Mouse (Mus musculus): ENCODE measurements around the gene Dapp1.
"Not testable (repeated sequence)": the region's sequence is repeated elsewhere in the genome, so short reads cannot be mapped to it uniquely, and the experiment has no call there.

The Dapp1 gene

DNA sequence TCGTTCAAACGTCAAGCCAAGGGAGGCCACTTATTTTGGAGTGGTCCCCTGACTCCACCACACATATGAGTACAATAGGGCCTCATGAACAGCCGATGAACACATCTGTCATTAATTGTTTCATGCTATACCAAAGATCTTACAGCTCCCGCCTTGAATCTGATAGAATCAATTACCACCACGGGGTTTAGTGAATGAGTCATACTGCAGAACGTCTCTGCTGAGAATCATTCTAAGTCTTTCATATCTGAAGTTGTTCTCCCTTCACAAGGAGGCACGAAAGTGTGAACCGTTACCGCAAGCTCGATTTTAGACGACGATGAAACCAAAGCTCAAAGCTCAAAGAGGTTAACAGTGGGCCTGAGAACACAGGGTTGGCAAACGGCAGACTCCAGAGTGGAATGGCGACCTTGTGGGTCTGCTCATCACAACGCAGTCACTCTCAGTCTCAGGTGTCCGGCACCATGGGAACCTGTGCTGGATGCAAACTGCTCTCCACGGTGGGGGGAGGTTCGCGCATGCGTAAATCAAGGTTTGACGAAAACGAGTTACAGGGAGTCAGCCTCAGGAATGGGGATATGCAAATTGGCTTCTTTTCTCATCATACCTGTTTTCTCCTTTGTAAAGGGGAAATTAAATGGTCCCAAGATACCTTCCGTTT, 27.0 kb downstream of the Dapp1 start:
- in situ Hi-C loops (cut with MseI, MboI), result no loop called here

- in situ Hi-C loops (cut with MseI, MboI), result no loop called here
Observed at GRCm38 (mm10) chr3:137952914-137953880, 28.1 kb downstream of the Dapp1 start.

DNA sequence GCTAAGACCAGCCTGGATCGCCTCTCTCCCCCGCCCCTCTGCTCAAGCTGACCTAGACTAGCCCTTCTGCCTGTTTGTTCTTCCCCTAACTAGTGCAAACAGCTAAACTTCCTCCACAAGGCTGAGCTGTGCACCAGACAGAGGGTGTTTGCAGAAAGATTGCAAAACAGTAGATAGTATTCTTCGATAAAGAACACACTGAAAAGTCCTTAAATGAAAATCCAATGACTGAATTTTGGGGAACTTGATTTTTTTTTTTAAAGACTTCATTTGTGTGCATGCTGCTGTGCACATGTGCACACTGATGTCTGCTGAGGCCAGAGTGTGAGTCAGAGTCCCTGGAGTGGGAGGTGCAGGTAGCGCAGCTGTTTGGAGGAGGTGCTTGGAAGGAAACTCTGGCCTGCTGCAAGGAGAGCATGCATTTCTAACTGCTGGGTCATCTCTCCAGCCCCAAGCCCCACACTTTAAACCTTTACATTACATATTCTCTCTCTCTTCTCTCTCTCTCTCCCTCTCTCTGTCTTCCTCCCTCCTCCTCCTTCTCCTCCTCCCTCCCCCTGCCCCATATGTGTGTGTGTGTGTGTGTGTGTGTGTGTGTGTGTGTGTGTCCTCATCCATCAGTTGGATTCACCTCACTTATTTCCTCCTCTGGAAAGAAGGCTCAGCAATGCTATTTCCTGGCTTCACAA, 29.0 kb downstream of the Dapp1 start:
- in situ Hi-C loops (cut with MseI, MboI), result no loop called here

DNA sequence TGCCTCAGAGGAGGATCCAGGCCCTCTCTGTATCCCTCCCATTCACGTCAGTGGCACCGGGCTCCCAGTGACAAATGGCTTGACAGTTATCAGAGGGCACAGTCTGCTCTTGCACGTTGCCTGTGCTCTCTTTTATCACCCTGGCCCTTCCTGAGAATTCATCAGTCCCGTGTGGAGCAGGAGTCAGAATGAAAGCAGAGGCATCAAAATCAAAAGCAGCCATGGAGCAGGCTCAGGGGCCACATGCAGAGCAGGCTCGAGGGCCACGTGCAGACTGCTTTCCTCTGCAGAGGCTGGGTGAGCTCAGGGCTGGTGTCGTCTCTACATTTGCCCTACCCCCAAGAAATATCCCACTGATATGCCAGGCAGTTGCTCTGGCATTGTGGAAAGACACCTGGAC, 29.5 kb downstream of the Dapp1 start:
- in situ Hi-C loops (cut with MseI, MboI), result no loop called here

- in situ Hi-C loops (cut with MseI, MboI), result not testable (repeated sequence)
Observed at GRCm38 (mm10) chr3:137951302-137951701, 30.0 kb downstream of the Dapp1 start.

DNA sequence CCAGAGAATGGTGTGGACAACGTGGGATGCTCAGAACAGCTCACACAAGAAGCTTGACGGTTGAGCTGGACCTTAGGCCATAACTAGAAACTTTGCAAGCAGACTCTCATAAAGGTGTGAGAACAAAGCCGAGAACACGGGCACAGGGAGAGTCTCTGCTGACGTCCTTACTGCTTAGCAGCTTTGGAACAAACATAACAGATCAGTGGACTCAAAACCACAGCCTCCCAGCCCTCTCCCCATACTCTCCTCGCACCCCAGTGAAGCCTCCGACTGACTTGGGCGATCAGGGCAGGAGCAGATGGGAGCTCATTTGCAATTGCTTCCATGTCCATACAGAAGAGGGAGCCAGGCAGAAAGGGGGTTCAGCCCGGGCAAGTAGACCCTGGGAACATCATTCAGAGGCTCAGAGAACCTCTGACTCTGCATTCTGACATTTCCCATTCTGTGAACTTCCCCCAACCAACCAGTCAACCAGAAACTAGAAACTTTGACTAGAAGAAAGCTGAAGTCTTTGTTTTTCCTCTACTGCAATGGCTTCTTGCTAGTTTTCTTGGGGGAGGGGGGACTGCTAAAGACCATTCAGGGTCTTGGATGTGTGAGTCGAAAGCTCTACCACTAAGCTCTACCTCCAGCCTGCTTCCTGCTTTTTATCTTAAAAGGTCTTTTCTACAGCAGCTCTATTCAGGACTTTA, 31.0 kb downstream of the Dapp1 start:
- in situ Hi-C loops (cut with MseI, MboI), result no loop called here

- in situ Hi-C loops (cut with MseI, MboI), result no loop called here
Observed at GRCm38 (mm10) chr3:137947525-137947924, 33.8 kb downstream of the Dapp1 start.

DNA sequence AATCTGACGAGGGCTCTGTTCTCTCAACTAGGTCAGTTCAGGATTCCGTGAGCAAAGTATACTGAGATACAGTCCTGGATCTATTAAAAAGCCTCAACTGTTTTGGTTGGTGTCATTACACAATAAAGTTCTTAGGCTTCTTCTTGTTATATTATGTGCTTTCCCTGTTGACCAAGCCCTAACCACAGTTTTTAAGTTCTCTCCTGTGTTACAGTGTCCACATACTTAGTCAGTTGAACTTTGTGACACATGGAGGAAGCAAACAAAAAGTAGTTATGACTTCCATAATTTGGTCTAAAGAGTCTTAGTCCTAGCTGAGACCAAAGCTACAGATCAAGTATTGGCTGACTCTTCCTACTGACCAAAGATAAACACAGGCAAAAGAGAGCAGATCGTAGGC, 34.5 kb downstream of the Dapp1 start:
- in situ Hi-C loops (cut with MseI, MboI), result no loop called here

GRCm38 (mm10) chr3:137943737-137944154, 37.6 kb downstream of the Dapp1 start:
- in situ Hi-C loops (cut with MseI, MboI), result no loop called here

- in situ Hi-C loops (cut with MseI, MboI), result no loop called here
Observed at GRCm38 (mm10) chr3:137942098-137942622, 39.2 kb downstream of the Dapp1 start.

- in situ Hi-C loops (cut with MseI, MboI), result no loop called here
Observed at GRCm38 (mm10) chr3:137941555-137941954, 39.8 kb downstream of the Dapp1 start.

DNA sequence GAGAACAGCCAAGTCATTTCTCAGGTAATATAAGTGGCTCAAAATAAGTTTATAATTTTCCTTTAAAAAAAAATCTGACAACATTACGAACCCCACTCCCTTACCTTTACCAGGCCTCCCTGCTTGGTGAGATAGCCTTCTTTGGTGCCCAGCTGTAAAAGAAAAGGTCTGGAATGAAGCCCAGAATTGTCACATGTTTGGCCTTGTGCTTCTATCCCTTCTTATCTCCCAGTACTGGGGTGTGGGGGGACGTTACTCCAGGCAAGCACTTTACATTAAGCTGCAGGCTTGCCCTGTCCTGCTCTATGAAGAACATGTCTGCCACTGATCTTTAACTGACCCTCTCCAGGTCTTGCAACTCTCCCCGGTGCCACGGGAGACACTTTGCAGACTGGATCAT, 40.6 kb downstream of the Dapp1 start:
- in situ Hi-C loops (cut with MseI, MboI), result no loop called here

DNA sequence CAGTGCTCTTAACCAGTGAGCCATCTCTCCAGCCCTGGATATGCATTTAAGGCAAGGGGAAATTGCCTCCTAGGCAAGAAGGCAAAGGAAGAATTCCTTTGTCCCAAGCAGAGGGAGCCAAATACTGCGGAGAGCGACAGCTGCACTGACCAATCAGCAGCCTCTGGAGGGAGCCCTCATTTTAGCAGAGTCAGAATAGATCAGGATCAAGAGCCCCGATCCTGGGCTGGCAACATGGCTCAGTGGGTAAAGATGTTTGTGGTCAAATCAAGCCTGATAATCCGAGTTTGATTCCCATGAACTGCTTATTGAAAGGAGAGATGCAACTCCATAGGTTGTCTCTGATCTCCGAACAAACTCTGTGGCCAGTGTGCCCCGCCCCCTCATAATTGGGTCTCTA, 42.7 kb downstream of the Dapp1 start:
- in situ Hi-C loops (cut with MseI, MboI), result no loop called here

GRCm38 (mm10) chr3:137936541-137936940, 44.8 kb downstream of the Dapp1 start:
- in situ Hi-C loops (cut with MseI, MboI), result no loop called here

DNA sequence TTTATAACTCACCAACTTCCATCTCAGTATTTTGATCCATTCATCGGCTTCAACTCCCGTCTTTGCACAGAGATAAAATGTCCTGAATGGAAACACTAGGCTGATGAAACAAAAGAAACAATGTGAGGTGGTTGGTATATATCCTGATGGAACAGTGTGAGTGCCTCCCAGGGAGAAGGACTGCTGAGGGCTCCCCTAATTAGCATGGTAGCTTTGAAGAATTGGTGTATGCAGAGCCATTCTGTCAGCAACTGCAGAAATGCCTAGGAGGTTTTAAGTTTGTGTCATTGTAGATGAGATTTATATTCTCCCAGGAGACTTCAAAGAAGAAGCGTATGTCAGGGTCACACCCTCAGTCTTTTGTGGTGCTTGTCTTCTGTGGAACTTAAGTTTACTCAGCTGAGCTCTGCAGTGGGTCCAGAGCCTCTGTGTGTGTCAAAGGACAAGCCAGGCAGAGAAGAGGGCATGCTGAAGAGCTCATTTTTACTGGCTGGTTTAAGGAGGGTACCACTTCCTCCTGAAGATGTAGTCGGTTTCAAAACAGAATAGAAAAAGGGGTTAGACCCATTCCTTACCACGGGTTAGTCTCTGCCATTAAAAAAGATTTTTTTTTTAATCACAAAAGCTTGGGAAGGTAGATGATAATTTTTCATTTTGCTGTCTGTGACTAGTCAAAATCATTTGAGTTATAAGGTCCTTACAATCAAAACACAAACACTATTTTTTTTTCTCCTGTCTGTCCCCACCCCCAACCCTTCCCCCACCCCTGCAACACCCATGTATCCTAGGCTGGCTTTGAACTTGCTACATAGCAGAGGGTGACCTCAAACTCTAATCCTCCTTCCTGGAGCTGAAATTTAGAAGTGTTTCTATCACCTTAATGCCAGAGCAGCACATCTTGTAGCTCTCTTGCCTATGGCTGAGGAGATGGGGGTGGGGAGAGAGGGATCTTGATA, 45.5 kb downstream of the Dapp1 start:
- in situ Hi-C loops (cut with MseI, MboI), result no loop called here

DNA sequence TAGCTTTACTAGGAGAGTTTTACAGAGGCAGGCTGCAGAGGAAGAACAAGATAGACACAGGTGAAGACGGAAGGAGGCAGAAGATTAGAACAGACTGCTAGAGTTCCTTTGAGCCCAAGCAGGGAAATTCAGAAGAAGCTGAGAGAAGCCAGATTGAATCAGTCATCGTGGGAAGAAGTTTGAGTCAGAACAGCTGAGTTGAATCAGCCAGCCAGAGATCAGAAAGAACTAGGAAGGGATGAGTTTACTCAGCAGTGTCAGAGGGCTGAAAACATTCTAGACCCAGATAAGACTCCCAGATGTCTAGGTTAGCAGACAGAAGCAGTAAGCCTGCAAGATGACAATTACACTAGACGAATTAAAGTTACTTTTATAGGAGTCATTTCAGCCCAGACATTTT, 47.4 kb downstream of the Dapp1 start:
- in situ Hi-C loops (cut with MseI, MboI), result no loop called here

- in situ Hi-C loops (cut with MseI, MboI), result no loop called here
Observed at GRCm38 (mm10) chr3:137932748-137933147, 48.6 kb downstream of the Dapp1 start.

GRCm38 (mm10) chr3:137929940-137930339, 51.4 kb downstream of the Dapp1 start:
- in situ Hi-C loops (cut with MseI, MboI), result no loop called here

- in situ Hi-C loops (cut with MseI, MboI), result no loop called here
Observed at GRCm38 (mm10) chr3:137927010-137927409, 54.3 kb downstream of the Dapp1 start.

- in situ Hi-C loops (cut with MseI, MboI), result no loop called here
Observed at GRCm38 (mm10) chr3:137920594-137920993, 60.8 kb downstream of the Dapp1 start.
